Mouse (Mus musculus): ENCODE results near the gene Sfxn4. TPM values are rescaled to one million over a fixed set of nuclear protein-coding genes. Genes with fewer than 3 reads are reported as not detected.

The Sfxn4 gene
- total RNA-seq, 2 experiments from 2014 or later: 5.0 to 7.6 TPM

Other genes starting within 250 kb of the Sfxn4 start
- gene Nanos1, start 105.5 kb downstream of the Sfxn4 start, total RNA-seq (2021): under 1 TPM; 0.45 TPM
- gene Eif3a, start 70.8 kb downstream of the Sfxn4 start, total RNA-seq (2021): 100 to 1,000 TPM; 122 to 124 TPM
- 10 to 100 TPM; 17.5 to 19.2 TPM for gene Fam45a, start 49.9 kb downstream of the Sfxn4 start, total RNA-seq (2021)
- gene Prdx3, start 13.1 kb upstream of the Sfxn4 start, total RNA-seq (2021): 100 to 1,000 TPM; 248 to 255 TPM
- 10 to 100 TPM; 26.3 to 28.3 TPM for gene Grk5, start 28.3 kb upstream of the Sfxn4 start, total RNA-seq (2021)